Mouse (Mus musculus) fat pad, adult 2 months (tissue): ENCODE data around the gene Mrfap1.
"Not testable (repeated sequence)": the region's sequence is repeated elsewhere in the genome, so short reads cannot be mapped to it uniquely, and the experiment has no call there.

Experiments
- DNase-seq: peaks from one replicate; pipeline ENCODE4 v3.0.0-alpha.2; 2011; ENCODE audit warnings: low read depth, low spot score; ENCODE audit errors: extremely low read depth

The Mrfap1 gene

GRCm38 (mm10) chr5:36796296-36797014 is at the start of gene Mrfap1:
Mrfap1 (minus strand) TSS chr5:36796772.
- DNase-seq = peak; percentile 30

- no peak for DNase-seq
Measured at GRCm38 (mm10) chr5:36844490-36844889, 47.9 kb upstream of the Mrfap1 start.

GRCm38 (mm10) chr5:36841701-36842100 is 45.1 kb upstream of the Mrfap1 start:
- DNase-seq = no peak

GRCm38 (mm10) chr5:36840092-36840491 is 43.5 kb upstream of the Mrfap1 start:
- DNase-seq = no peak

- DNase-seq = no peak
Measured at GRCm38 (mm10) chr5:36839602-36840001, 43.0 kb upstream of the Mrfap1 start.

GRCm38 (mm10) chr5:36839032-36839431 is 42.5 kb upstream of the Mrfap1 start:
- no peak for DNase-seq

GRCm38 (mm10) chr5:36835933-36836332 is 39.4 kb upstream of the Mrfap1 start:
- no peak for DNase-seq

- no peak for DNase-seq
Measured at GRCm38 (mm10) chr5:36831272-36831671, 34.7 kb upstream of the Mrfap1 start.

GRCm38 (mm10) chr5:36829913-36830879 is 33.6 kb upstream of the Mrfap1 start, which contains the start of gene Man2b2:
Man2b2 (minus strand) TSS chr5:36830653.
- no peak for DNase-seq

GRCm38 (mm10) chr5:36829098-36829497 is 32.5 kb upstream of the Mrfap1 start:
- no peak for DNase-seq

- no peak for DNase-seq
Measured at GRCm38 (mm10) chr5:36822907-36823306, 26.3 kb upstream of the Mrfap1 start.

- no peak for DNase-seq
Measured at GRCm38 (mm10) chr5:36820142-36820541, 23.6 kb upstream of the Mrfap1 start.

- DNase-seq = no peak
Measured at GRCm38 (mm10) chr5:36819742-36820141, 23.2 kb upstream of the Mrfap1 start.

GRCm38 (mm10) chr5:36817738-36818137 is 21.2 kb upstream of the Mrfap1 start:
- DNase-seq = no peak

GRCm38 (mm10) chr5:36814554-36814953 is 18.0 kb upstream of the Mrfap1 start:
- no peak for DNase-seq

GRCm38 (mm10) chr5:36811413-36811812 is 14.8 kb upstream of the Mrfap1 start:
- DNase-seq = no peak

GRCm38 (mm10) chr5:36810634-36811033 is 14.1 kb upstream of the Mrfap1 start:
- no peak for DNase-seq

- DNase-seq = no peak
Measured at GRCm38 (mm10) chr5:36809123-36809522, 12.6 kb upstream of the Mrfap1 start.

GRCm38 (mm10) chr5:36807106-36807505 is 10.5 kb upstream of the Mrfap1 start:
- no peak for DNase-seq

- DNase-seq = peak; percentile 70
Measured at GRCm38 (mm10) chr5:36797291-36797690, 719 bp upstream of the Mrfap1 start.

- not testable (repeated sequence) for DNase-seq
Measured at GRCm38 (mm10) chr5:36795647-36796295, 801 bp downstream of the Mrfap1 start.
